Comparison of ENCODE assay signal across 8 mouse cellular contexts in the genomic region with DNA sequence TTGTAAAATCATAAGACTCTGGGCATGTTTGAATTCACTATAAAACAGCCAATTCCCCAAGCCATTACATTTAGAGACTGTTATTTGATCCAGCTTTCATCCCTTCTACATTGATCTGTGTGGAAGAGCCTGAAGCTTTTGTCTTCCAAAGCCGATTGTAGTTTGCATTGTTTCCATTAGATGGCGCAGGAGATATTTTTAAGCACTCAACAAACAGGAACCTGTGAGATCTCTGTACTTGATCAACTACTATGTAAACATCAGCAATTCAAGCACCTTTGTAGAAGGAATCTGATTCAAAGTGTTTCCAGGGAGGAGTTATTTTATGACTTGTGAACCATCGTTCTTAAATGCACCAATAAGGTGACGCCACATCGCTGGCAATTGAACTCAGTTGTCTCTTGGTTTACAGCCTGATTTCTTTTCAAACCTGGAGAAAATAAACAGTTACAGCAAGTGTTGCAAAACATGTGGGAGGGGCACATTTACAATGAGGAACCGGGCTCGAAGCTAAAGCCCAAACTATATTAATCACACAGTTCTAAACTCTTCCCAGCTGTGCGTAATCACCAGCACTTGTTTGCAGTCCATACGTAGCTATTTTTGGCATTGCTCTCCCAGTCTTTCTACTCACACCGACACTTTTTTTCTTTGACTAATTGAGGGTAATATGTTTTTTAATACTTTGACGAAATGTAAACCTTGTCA.
DNase-seq lines count a peak whose midpoint lies in the region; ATAC-seq lines count a peak whose summit lies in the region.

No protein-coding gene starts in this region.

- no peak overlapping the region for H3K4me2 ChIP-seq in neural tube, embryonic 11.5 days (ENCODE audit: low read depth)
- no peak overlapping the region for H3K4me2 ChIP-seq in forebrain, embryonic 12.5 days

- no peaks in the 10 kb centered on the region for H3K4me1 ChIP-seq in neural tube, embryonic 11.5 days (ENCODE audit: control insufficient read depth, insufficient read depth, low read length)
- no peaks in the 10 kb centered on the region for H3K4me1 ChIP-seq in forebrain, embryonic 12.5 days

- H3K36me3 ChIP-seq in neural tube, embryonic 11.5 days (ENCODE audit: control insufficient read depth, insufficient read depth, low read length): no peaks in the 10 kb centered on the region
- H3K36me3 ChIP-seq in forebrain, embryonic 12.5 days (replicated peaks): no peaks in the 10 kb centered on the region

- H3K4me3 ChIP-seq in neural tube, embryonic 11.5 days (ENCODE audit: low read depth, low read length): no peak overlapping the region
- H3K4me3 ChIP-seq in forebrain, embryonic 12.5 days (replicated peaks): no peak overlapping the region

- no peak overlapping the region for H3K9ac ChIP-seq in neural tube, embryonic 11.5 days (ENCODE audit: low read length)
- H3K9ac ChIP-seq in forebrain, embryonic 12.5 days: no peak overlapping the region

- H3K9me3 ChIP-seq in neural tube, embryonic 11.5 days (ENCODE audit: control insufficient read depth, low read length): no peaks in the 10 kb centered on the region
- no peaks in the 10 kb centered on the region for H3K9me3 ChIP-seq in forebrain, embryonic 12.5 days

- 52% methylated on average over 11 of the region's 11 CpGs for WGBS in neural tube, embryonic 11.5 days
- WGBS in forebrain, embryonic 12.5 days: 60% methylated on average over 11 of the region's 11 CpGs

- no peaks in the 10 kb centered on the region for H3K27me3 ChIP-seq in neural tube, embryonic 11.5 days (ENCODE audit: control insufficient read depth, insufficient read depth, low read length)
- no peaks in the 10 kb centered on the region for H3K27me3 ChIP-seq in forebrain, embryonic 12.5 days

- H3K27ac ChIP-seq in neural tube, embryonic 11.5 days (ENCODE audit: low read depth, low read length): no peak overlapping the region
- no peak overlapping the region for H3K27ac ChIP-seq in forebrain, embryonic 12.5 days

- DNase-seq in neural tube, embryonic 11.5 days (ENCODE audit: low spot score): peak; percentile 44
- no peak for DNase-seq in neural tube, embryonic 10.5 days (ENCODE audit: extremely low spot score, low spot score)
- DNase-seq in adrenal gland, postnatal 14 days: peak; percentile 39
- DNase-seq in hindlimb bud, embryonic 11.5 days (ENCODE audit: extremely low spot score, low read depth, low spot score): peak; percentile 77
- peak; percentile 22 to 88 for DNase-seq in layer of hippocampus, postnatal 14 days (ENCODE audit: low spot score in 2 of 2)
- peak; percentile 79 for DNase-seq in mesoderm, embryonic 11.5 days (ENCODE audit: low read depth, low spot score)
- DNase-seq in thymus, postnatal 25 days: peak; percentile 9

- ATAC-seq in neural tube, embryonic 11.5 days (ENCODE audit: insufficient read depth, low FRiP score, low TSS enrichment): peak; percentile 54; the same call in 1 of the 2 replicates
- ATAC-seq in forebrain, embryonic 12.5 days (ENCODE audit: low FRiP score): peak; percentile 89
